Mouse (Mus musculus): ENCODE measurements at regions not wholly inside any gene's neighbourhood (a gene's known extent, or its start where the extent isn't known, plus 50 kb on each side); places are given as distances from the start of the nearest gene placed in this dataset.

DNA sequence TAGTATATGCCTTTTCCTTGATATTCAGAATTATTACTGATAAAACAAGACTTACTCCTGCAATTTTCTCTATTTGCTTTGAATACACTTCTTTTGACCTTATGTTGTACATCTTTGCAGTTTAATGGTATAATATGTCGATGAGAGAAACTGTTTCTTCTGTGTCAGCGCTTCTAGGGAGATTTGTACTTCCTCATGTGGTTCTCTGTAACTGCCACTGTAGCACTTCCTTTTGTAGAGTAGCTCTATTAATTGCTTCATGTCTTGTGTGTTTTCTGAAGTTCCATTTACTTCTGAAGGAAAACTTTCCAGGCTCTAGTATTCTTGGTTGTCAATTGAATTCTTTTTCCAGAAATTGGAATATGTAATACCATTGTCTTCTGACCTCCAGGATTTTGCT, 323.2 kb downstream of the Ptprc start:
- Histone ChIP-seq H3K4me3 (replicated peaks) (no peak overlapping the region), H3K27me3 (no peaks in the 10 kb centered on the region), H3K9me3 (replicated peaks) (no peaks in the 10 kb centered on the region), H3K27ac (no peak overlapping the region), H3K9ac (no peak overlapping the region), H3K4me2 (no peak overlapping the region), H3K36me3 (no peaks in the 10 kb centered on the region), H3K4me1 (replicated peaks) (no peaks in the 10 kb centered on the region)
- WGBS (ENCODE audit: insufficient replicate concordance), result 22% methylated on average over 2 of the region's 2 CpGs
- DNase-seq (no peak), ATAC-seq (ENCODE audit: low read depth) (no peak)

DNA sequence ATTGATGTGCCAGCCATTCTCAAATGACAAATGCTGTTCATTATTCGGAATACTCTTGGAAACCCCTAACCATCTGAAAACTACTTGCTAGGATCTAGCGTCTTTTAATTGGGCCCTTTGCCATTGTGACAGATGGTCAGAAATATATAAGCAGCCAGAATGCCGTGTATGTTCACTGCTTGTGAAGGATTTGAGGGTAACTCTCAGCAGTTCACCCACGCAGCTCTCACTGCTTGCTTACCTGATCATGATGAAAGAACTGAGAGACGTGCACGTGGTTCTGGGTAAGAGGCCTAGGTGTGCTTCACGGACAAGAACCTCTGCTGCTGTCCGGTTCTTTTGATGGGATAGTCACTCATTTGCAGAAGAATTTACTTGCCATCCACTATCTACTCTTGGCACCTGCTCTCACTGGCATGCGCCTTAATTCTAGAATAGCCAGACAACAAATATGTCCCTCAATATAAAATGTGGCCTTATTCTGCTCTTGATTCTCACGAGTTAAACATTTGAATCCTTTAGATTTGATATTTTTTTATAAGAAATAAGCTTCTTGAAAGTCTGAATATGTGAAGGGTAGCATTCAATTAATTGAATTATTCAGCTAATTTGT, 328.1 kb downstream of the Ptprc start:
- Histone ChIP-seq H3K4me1 (replicated peaks) (no peaks in the 10 kb centered on the region), H3K4me2 (no peak overlapping the region), H3K4me3 (replicated peaks) (no peak overlapping the region), H3K27me3 (no peaks in the 10 kb centered on the region), H3K36me3 (no peaks in the 10 kb centered on the region), H3K9ac (no peak overlapping the region), H3K9me3 (replicated peaks) (no peaks in the 10 kb centered on the region), H3K27ac (no peak overlapping the region)
- 70% methylated on average over 10 of the region's 10 CpGs for WGBS (ENCODE audit: insufficient replicate concordance)
- no peak for DNase-seq
- ATAC-seq (ENCODE audit: low read depth), result no peak

DNA sequence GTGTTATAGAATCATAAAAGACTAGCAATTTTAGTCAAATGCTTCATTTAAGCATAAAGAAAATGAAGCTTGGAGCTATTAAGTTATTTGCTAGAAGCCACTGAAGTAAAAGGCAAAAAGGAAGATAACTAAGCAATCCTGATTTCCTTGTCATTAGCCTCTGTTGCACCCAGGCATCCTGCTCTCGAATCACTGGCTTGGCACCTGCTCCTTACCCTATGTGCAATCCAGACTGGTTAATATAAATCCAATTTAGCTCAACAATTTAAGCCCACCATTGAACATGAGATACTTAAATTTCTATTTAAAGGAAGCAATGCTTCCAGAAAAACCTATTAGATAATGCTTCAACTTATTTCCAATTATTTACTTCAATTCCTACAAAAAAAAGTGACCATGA, 328.7 kb downstream of the Ptprc start:
- no peak overlapping the region for H3K27ac ChIP-seq
- no peaks in the 10 kb centered on the region for H3K9me3 ChIP-seq (replicated peaks)
- WGBS (ENCODE audit: insufficient replicate concordance), result 64% methylated on average over 1 of the region's 1 CpGs
- H3K4me1 ChIP-seq (replicated peaks), result no peaks in the 10 kb centered on the region
- no peak overlapping the region for H3K9ac ChIP-seq
- H3K4me2 ChIP-seq, result no peak overlapping the region
- no peak overlapping the region for H3K4me3 ChIP-seq (replicated peaks)
- ATAC-seq (ENCODE audit: low read depth) (no peak), DNase-seq (no peak)
- H3K27me3 ChIP-seq, result no peaks in the 10 kb centered on the region
- H3K36me3 ChIP-seq, result no peaks in the 10 kb centered on the region

DNA sequence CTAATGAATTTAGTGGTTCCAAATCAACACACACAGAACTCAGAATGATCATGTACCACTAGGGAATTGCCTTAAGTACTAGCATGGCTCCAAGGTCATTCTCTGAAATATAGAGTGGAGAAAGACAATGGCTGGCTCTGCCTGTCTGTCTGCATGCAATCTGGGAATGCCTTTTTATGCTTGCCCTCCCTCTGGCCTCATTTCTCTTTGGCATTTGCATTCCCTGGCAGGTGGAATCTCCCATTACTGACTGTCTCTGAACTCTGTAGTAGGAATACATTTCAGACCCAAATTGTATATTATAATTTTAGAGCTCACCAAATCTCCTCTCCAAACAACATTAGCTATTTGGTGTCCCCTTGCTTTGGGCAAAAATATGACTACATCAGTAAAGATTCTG, 335.0 kb downstream of the Ptprc start:
- DNase-seq (no peak), ATAC-seq (ENCODE audit: low read depth) (no peak)
- Histone ChIP-seq H3K4me3 (replicated peaks) (no peak overlapping the region), H3K4me1 (replicated peaks) (no peaks in the 10 kb centered on the region), H3K9me3 (replicated peaks) (no peaks in the 10 kb centered on the region), H3K4me2 (no peak overlapping the region), H3K36me3 (no peaks in the 10 kb centered on the region), H3K27me3 (no peaks in the 10 kb centered on the region), H3K27ac (no peak overlapping the region), H3K9ac (no peak overlapping the region)

DNA sequence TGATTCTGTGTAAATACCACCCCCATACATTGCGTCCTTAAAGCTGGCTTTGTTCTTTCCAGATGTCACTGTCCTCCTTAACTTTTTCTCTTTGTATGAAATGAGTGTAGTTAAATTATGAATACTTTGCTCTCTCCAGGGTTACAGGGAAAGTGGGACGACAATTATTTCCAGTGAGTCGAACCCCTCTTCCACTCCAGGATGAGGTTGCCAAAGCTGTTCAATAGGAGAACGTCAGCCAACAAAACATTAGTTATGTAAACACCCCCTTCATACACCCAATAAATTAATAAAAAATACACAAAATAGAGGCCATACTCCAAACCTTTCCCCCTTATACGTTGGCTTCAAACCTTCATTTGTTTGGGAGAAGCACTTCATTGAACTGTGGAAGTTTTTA, 335.8 kb downstream of the Ptprc start:
- Histone ChIP-seq H3K27me3 (no peaks in the 10 kb centered on the region), H3K4me1 (replicated peaks) (no peaks in the 10 kb centered on the region), H3K4me3 (replicated peaks) (no peak overlapping the region), H3K9ac (no peak overlapping the region), H3K9me3 (replicated peaks) (no peaks in the 10 kb centered on the region), H3K4me2 (no peak overlapping the region), H3K36me3 (no peaks in the 10 kb centered on the region), H3K27ac (no peak overlapping the region)
- ATAC-seq (ENCODE audit: low read depth) (no peak), DNase-seq (no peak)
- WGBS (ENCODE audit: insufficient replicate concordance), result 69% methylated on average over 5 of the region's 5 CpGs

DNA sequence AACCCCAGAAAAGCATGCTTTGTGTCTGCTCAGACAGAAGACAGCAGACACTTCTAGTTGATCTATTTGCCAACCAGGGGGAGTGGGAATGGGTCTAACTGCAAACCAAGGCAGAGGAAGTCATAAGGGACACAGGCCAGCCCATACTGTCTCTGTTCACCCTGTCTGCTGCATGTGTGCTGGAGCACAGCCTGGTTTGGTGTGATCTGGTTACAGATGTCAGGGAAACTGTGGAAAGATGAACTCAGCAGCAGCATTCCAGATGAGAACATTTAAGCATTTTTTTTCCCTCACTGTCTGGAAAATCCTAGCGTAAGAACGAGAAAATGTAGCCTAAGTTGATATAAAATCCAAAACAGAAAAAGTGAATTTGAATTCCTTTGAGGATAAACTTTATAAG, 336.2 kb downstream of the Ptprc start:
- Histone ChIP-seq H3K36me3 (no peaks in the 10 kb centered on the region), H3K27ac (no peak overlapping the region), H3K4me1 (replicated peaks) (no peaks in the 10 kb centered on the region), H3K4me3 (replicated peaks) (no peak overlapping the region), H3K27me3 (no peaks in the 10 kb centered on the region), H3K4me2 (no peak overlapping the region), H3K9ac (no peak overlapping the region), H3K9me3 (replicated peaks) (no peaks in the 10 kb centered on the region)
- WGBS (ENCODE audit: insufficient replicate concordance), result 69% methylated on average over 2 of the region's 2 CpGs
- ATAC-seq (ENCODE audit: low read depth) (no peak), DNase-seq (no peak)

DNA sequence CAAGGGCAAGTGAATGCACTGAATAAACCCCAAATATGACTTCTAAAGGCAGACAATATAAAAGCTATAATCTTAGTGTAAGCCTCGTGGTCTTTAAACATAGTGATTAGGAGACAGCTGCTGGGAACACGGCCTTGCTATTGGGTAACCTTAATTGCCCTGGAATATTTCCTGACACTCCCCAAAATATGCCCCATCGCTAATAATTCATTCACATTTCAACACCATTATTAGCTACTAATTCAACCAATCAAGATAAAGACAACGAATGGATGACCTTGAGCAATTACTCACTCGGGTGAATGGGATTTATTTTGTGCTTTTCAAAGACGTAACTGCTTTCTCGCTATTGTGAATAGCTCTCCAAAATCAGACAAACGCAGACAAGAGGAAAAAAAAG, 337.2 kb downstream of the Ptprc start:
- 60% methylated on average over 8 of the region's 8 CpGs for WGBS (ENCODE audit: insufficient replicate concordance)
- Histone ChIP-seq H3K4me1 (replicated peaks) (no peaks in the 10 kb centered on the region), H3K9ac (no peak overlapping the region), H3K36me3 (no peaks in the 10 kb centered on the region), H3K27me3 (no peaks in the 10 kb centered on the region), H3K4me2 (no peak overlapping the region), H3K9me3 (replicated peaks) (no peaks in the 10 kb centered on the region), H3K27ac (no peak overlapping the region), H3K4me3 (replicated peaks) (no peak overlapping the region)
- DNase-seq (no peak), ATAC-seq (ENCODE audit: low read depth) (no peak)

DNA sequence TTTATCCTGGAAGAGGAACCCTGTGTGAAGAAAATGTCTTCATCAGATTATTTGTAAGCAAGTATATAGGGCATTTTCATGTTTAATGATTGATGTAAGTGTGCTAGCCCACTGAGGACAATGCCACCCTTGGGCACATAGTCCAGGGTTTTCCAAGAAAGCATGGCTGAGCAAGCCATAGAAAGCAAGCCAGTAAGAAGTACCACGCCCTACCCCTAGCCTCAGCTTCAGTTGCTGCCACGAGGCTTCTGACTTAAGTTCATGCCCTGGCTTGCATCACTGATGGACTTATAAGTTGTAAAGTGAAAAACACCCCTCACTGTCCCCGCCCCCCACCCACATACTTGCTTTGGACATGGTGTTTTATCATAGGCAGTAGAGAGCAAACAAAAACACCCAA, 342.0 kb downstream of the Ptprc start:
- Histone ChIP-seq H3K36me3 (no peaks in the 10 kb centered on the region), H3K27me3 (no peaks in the 10 kb centered on the region), H3K9me3 (replicated peaks) (no peaks in the 10 kb centered on the region), H3K4me2 (no peak overlapping the region), H3K27ac (no peak overlapping the region), H3K4me1 (replicated peaks) (no peaks in the 10 kb centered on the region), H3K4me3 (replicated peaks) (no peak overlapping the region), H3K9ac (no peak overlapping the region)
- no peak for ATAC-seq (ENCODE audit: low read depth)
- DNase-seq, result no peak
- 46% methylated on average over 3 of the region's 3 CpGs for WGBS (ENCODE audit: insufficient replicate concordance)

DNA sequence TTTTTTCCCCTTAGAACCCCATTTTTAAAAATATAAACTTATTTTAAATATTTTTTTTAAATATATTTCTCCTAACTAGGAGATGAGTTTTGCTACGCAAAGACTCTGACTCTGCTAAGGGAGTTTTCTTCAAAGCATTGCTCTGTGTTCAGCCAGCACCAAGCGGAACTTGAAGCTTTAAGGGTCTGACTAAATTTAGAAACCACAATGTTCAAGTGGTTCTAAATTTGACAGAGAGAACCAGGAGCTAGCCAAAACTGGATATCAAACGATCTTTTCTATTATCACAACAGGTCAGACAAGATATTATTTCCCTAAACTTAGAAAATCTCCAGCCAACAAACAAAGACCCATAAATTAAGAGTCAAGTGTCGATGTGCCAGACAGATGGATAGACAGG, 344.2 kb downstream of the Ptprc start:
- no peaks in the 10 kb centered on the region for H3K4me1 ChIP-seq (replicated peaks)
- no peak overlapping the region for H3K9ac ChIP-seq
- H3K4me3 ChIP-seq (replicated peaks), result no peak overlapping the region
- H3K9me3 ChIP-seq (replicated peaks), result no peaks in the 10 kb centered on the region
- no peak overlapping the region for H3K4me2 ChIP-seq
- 28% methylated on average over 4 of the region's 4 CpGs for WGBS (ENCODE audit: insufficient replicate concordance)
- no peak overlapping the region for H3K27ac ChIP-seq
- no peaks in the 10 kb centered on the region for H3K36me3 ChIP-seq
- no peak for DNase-seq
- no peak for ATAC-seq (ENCODE audit: low read depth)
- H3K27me3 ChIP-seq, result no peaks in the 10 kb centered on the region

DNA sequence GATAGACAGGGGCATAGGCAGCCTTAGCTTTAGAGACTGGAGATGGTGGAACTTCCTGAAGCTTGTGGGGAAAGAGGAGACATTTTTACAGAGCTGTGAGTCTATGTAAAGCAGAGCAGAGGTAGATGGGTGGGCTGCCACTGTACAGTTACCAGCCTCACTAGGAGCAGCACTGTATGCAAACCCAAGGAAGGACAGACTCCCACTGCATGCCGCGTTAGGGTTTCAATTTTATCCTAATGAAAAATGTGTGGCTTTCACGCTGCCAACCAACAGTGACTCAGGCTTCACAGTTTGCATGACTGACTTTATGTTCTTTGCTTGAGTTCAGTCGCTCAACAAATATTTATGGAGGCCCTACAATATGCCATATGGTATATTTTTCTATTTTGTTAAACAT, 348.1 kb downstream of the Ptprc start:
- no peak overlapping the region for H3K27ac ChIP-seq
- ATAC-seq (ENCODE audit: low read depth) (no peak), DNase-seq (no peak)
- no peaks in the 10 kb centered on the region for H3K36me3 ChIP-seq
- no peaks in the 10 kb centered on the region for H3K27me3 ChIP-seq
- H3K4me3 ChIP-seq (replicated peaks), result no peak overlapping the region
- H3K4me1 ChIP-seq (replicated peaks), result no peaks in the 10 kb centered on the region
- no peak overlapping the region for H3K9ac ChIP-seq
- H3K4me2 ChIP-seq, result no peak overlapping the region
- no peaks in the 10 kb centered on the region for H3K9me3 ChIP-seq (replicated peaks)
- WGBS (ENCODE audit: insufficient replicate concordance), result 72% methylated on average over 4 of the region's 4 CpGs

DNA sequence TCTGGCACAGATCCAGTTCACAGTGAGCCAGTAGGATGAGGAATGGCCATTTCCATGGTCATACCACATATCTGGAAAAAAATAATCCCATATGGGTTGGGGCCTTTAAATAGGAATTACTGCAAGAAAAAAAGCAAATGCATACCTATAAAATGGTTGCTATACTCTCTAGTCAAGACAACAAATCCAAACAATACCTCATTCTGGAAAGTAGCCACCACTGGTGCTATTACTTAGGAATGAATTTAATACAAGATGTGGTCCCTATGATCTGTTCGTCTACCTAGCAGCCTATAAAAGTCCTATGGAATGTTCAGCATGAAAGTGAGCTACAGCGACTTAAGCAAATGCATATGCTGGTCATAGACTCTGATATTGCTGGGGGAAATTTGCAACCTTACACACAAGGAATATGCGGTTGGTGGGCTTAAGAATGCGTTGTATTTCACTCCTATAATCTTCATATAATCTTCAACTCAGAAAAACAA, 360.1 kb downstream of the Ptprc start:
- Histone ChIP-seq H3K9ac (no peak overlapping the region), H3K36me3 (no peaks in the 10 kb centered on the region)
- ATAC-seq (ENCODE audit: low read depth), result no peak

DNA sequence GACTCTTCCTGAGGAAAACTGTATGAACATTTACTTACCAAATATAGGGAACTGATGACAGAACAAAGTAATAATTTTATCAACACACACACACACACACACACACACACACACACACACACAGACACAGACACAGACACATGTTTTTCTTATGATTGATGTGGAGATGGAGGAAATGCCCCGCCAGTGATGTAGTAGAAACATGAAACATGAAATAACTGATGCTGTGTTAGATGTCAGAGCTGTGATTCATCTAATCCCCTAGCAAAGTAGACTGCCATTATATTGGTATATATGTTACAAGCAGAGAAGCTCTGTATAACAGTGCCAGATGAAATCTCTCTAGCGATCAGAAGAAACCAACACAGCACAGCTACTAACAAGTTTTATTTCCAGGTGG, 361.0 kb downstream of the Ptprc start:
- no peak overlapping the region for H3K9ac ChIP-seq
- H3K27ac ChIP-seq, result no peak overlapping the region
- no peaks in the 10 kb centered on the region for H3K36me3 ChIP-seq
- no peak overlapping the region for H3K4me3 ChIP-seq (replicated peaks)
- H3K9me3 ChIP-seq (replicated peaks), result no peaks in the 10 kb centered on the region
- ATAC-seq (ENCODE audit: low read depth), result no peak
- 75% methylated on average over 2 of the region's 2 CpGs for WGBS (ENCODE audit: insufficient replicate concordance)
- DNase-seq, result no peak
- no peak overlapping the region for H3K4me2 ChIP-seq
- H3K4me1 ChIP-seq (replicated peaks), result no peaks in the 10 kb centered on the region
- no peaks in the 10 kb centered on the region for H3K27me3 ChIP-seq

More for the DNA sequence above, 360.1 kb downstream of the Ptprc start:
- H3K4me2 ChIP-seq, result no peak overlapping the region
- no peak overlapping the region for H3K27ac ChIP-seq
- no peak for DNase-seq
- H3K4me1 ChIP-seq (replicated peaks), result no peaks in the 10 kb centered on the region
- H3K27me3 ChIP-seq, result no peaks in the 10 kb centered on the region
- H3K9me3 ChIP-seq (replicated peaks), result no peaks in the 10 kb centered on the region
- H3K4me3 ChIP-seq (replicated peaks), result no peak overlapping the region
- WGBS (ENCODE audit: insufficient replicate concordance), result 62% methylated on average over 4 of the region's 4 CpGs
